Mouse (Mus musculus) bone marrow macrophage, adult 2 months (primary cell): Measurements from ENCODE around the gene Pgs1. TPM values are rescaled to one million over a fixed set of nuclear protein-coding genes. Genes with fewer than 3 reads are reported as not detected.

Experiments used
- H3K27ac ChIP-seq: 2 replicates; pipeline ENCODE4 v1.5.1; 2012; ENCODE audit warnings: low read depth, low read length; ENCODE audit not compliant: insufficient read depth
- H3K4me1 ChIP-seq: 2 replicates; pipeline ENCODE4 v1.6.1; 2012; ENCODE audit warnings: low read length; ENCODE audit not compliant: control insufficient read depth, insufficient read depth
- H3K4me3 ChIP-seq: 2 replicates; pipeline ENCODE4 v1.5.1; 2012; ENCODE audit warnings: mild to moderate bottlenecking, low read length, moderate library complexity; ENCODE audit not compliant: insufficient read depth
- CTCF ChIP-seq: IDR thresholded peaks from 2 replicates; pipeline ENCODE4 v1.5.1; 2012; ENCODE audit warnings: low read depth, mild to moderate bottlenecking, low read length, moderate library complexity
- POLR2A ChIP-seq: IDR thresholded peaks from 2 replicates; pipeline ENCODE4 v1.6.1; 2012; ENCODE audit warnings: mild to moderate bottlenecking, low read depth, low read length, borderline replicate concordance
- polyA plus RNA-seq: library from polyadenylated mRNA; stranded (reverse); fragments of >200 nt; gene quantifications from 2 replicates; pipeline ENCODE4 v1.2.4, GENCODE M21; 2012; ENCODE audit not compliant: missing spikeins, insufficient read depth, insufficient read length

Pgs1 gene
- polyA plus RNA-seq, 1 experiment, result 35.4 TPM

- Histone ChIP-seq H3K27ac (no peak overlapping the region), H3K4me3 (no peak overlapping the region)
- TF ChIP-seq CTCF, result no peak
- no peak for TF ChIP-seq POLR2A
These were observed 45.0 kb downstream of the Pgs1 start for GRCm38 (mm10) chr11:118031134-118031533.

DNA sequence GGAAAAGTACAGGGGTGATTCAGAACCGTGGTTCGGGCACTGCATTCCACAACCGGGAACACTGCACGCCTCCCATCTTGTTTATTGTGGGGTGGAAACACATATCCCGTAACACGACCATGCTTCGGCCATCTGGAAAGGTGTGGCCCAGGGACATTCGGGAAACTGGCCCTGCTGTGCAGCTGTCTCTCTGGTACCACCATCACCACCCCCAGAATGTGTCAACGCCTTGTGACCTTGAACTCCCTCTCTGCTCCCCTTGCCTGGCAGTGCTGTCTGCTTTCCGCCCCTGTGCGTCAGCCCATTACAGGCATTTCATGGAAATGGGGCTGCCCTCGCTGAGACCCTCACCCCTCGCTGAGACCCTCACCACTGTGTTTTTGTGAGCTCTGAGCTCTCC lies 48.3 kb downstream of the Pgs1 start:
- H3K4me3 ChIP-seq, result no peak overlapping the region
- no peak for TF ChIP-seq CTCF
- TF ChIP-seq POLR2A, result no peak
- H3K27ac ChIP-seq, result no peak overlapping the region
- no peaks in the 10 kb centered on the region for H3K4me1 ChIP-seq

More at GRCm38 (mm10) chr11:118031134-118031533, 45.0 kb downstream of the Pgs1 start:
- no peaks in the 10 kb centered on the region for H3K4me1 ChIP-seq

DNA sequence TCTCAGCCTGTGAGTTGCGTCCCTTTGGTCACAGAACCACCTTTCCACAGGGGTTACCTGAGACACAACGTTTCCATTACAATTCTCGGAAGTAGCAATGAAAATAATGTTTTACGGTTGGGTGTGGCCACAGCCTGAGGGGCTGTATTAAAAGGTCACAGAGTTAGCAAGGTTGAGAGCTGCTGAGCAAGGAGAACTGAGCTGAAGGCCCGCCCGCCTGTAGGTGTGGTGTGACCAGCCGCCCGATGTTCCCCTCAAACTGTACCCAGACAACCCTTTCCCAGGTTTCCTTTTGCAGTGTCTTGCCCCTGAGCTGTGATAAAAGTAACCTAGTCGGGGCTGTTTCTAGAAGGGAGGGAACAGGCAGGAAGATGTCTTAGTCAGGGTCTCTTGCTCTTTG lies 49.0 kb downstream of the Pgs1 start:
- TF ChIP-seq POLR2A (no peak), CTCF (no peak)
- Histone ChIP-seq H3K27ac (no peak overlapping the region), H3K4me3 (no peak overlapping the region), H3K4me1 (no peaks in the 10 kb centered on the region)

DNA sequence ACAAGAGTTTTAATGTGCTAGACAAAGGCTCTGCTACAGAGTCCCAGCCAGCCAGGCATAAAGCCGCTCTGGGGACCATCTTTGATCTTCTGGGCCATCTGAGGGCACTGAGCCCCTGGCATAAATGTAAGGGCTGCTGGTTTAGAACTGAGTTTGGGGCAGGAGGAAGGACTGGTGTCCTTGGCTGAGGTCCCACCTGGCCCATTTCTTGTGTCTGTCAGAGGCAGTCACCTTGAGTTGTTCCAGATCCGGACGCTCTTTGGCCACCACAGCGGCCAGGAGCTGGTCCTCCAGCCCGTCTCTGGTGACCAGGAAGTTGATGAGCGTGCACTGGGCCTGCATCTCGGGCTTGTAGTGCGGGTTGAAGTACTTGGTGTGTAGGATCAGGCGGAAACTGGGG lies 56.7 kb downstream of the Pgs1 start:
- no peak overlapping the region for H3K4me3 ChIP-seq
- H3K27ac ChIP-seq, result no peak overlapping the region
- no peaks in the 10 kb centered on the region for H3K4me1 ChIP-seq
- no peak for TF ChIP-seq POLR2A
- TF ChIP-seq CTCF, result no peak

- TF ChIP-seq CTCF (no peak), POLR2A (no peak)
- Histone ChIP-seq H3K4me3 (no peak overlapping the region), H3K27ac (no peak overlapping the region), H3K4me1 (no peaks in the 10 kb centered on the region)
These were observed 57.3 kb downstream of the Pgs1 start for GRCm38 (mm10) chr11:118043293-118043907.

DNA sequence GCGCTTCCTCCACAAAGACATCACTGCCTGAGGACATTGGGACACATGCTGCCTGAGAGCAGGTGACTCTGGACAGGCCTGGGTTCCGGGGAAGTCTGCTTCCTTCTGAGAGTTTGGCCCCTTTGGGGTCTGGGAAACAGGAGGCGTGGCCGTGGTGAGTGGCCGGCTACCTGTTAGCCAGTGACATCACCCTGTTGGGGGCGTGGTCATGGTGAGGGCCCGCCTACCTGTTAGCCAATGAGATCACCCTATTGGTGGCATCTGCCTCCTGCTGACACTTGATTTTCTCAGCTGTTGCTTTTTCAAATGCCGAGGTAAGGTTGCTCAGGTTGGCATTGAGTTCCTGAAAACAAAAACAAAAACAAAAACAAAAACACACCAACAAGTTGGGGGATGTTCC lies 63.5 kb downstream of the Pgs1 start:
- H3K4me3 ChIP-seq, result no peak overlapping the region
- no peaks in the 10 kb centered on the region for H3K4me1 ChIP-seq
- TF ChIP-seq POLR2A, result no peak
- no peak for TF ChIP-seq CTCF
- no peak overlapping the region for H3K27ac ChIP-seq

- Histone ChIP-seq H3K4me1 (no peaks in the 10 kb centered on the region), H3K4me3 (no peak overlapping the region), H3K27ac (no peak overlapping the region)
- TF ChIP-seq POLR2A, result no peak
- no peak for TF ChIP-seq CTCF
These were observed 64.1 kb downstream of the Pgs1 start for GRCm38 (mm10) chr11:118050174-118050573.

GRCm38 (mm10) chr11:118058367-118058766 lies 72.3 kb downstream of the Pgs1 start:
- Histone ChIP-seq H3K4me3 (no peak overlapping the region), H3K4me1 (no peaks in the 10 kb centered on the region), H3K27ac (no peak overlapping the region)
- TF ChIP-seq POLR2A (no peak), CTCF (no peak)

DNA sequence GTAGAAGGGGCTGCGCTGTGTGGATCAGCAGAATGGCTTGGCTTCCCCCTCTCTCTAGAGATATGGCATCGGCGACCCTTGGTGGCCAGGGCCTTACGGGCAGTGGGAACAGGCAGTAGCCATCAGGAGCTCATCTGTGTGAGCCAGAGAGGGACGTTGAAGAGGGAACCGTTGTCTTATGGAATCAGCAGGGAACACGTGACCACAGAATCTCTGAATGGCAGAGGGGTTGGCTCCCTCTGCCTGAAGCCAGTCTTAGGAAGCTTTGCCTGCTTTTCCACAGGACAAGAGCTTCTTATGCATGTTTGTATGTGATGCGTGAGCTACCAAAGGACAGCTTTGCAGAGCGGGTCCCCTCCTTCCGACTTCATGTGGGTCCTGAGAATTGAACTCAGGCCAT lies 72.8 kb downstream of the Pgs1 start:
- no peak for TF ChIP-seq POLR2A
- Histone ChIP-seq H3K27ac (no peak overlapping the region), H3K4me3 (no peak overlapping the region), H3K4me1 (no peaks in the 10 kb centered on the region)

DNA sequence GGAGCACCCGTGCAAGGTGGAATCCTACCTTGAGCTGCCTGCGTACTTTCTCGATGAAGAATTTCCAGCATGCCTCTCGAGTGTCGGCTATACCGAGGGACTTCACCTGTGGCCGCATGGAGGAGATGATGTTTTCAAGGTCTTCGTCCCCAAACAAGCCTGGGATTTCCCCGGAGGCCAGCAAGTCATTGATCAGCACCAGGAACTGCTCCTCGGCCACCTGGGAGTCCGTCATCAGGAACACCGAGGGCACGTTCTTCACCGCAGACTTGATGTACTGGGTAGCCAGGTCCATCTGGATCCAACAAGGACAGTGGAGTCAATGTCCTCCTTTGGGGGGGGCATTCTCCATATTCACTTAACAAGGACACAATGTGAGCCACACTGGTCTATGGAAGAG lies 73.9 kb downstream of the Pgs1 start:
- Histone ChIP-seq H3K4me1 (no peaks in the 10 kb centered on the region), H3K4me3 (no peak overlapping the region), H3K27ac (no peak overlapping the region)
- no peak for TF ChIP-seq POLR2A
- TF ChIP-seq CTCF, result no peak

GRCm38 (mm10) chr11:118067588-118067987 lies 81.5 kb downstream of the Pgs1 start:
- Histone ChIP-seq H3K4me1 (no peaks in the 10 kb centered on the region), H3K27ac (no peak overlapping the region), H3K4me3 (no peak overlapping the region)
- TF ChIP-seq POLR2A, result no peak
- no peak for TF ChIP-seq CTCF
